Mouse (Mus musculus) heart, postnatal 36 days (tissue): ENCODE measurements around the gene Upf1. TPM values are rescaled to one million over a fixed set of nuclear protein-coding genes. Genes with fewer than 3 reads are reported as not detected.

ENCODE experiments used
- DNase-seq, 2 experiments: peaks; one replicate each; pipeline ENCODE4 v3.0.0; 2021 to 2022
- intact Hi-C: fragments of 180-260 bp; cut with DNase I; formaldehyde crosslinking; loops from one replicate; pipeline ENCODE4 v1.15.1; 2025
- total RNA-seq, 2 experiments: library from RNA; stranded (reverse); gene quantifications; 2 replicates each; pipeline ENCODE4 v1.2.3; 2021

The Upf1 gene
- total RNA-seq = 10 to 100 TPM; 45.4 to 46.0 TPM

DNA sequence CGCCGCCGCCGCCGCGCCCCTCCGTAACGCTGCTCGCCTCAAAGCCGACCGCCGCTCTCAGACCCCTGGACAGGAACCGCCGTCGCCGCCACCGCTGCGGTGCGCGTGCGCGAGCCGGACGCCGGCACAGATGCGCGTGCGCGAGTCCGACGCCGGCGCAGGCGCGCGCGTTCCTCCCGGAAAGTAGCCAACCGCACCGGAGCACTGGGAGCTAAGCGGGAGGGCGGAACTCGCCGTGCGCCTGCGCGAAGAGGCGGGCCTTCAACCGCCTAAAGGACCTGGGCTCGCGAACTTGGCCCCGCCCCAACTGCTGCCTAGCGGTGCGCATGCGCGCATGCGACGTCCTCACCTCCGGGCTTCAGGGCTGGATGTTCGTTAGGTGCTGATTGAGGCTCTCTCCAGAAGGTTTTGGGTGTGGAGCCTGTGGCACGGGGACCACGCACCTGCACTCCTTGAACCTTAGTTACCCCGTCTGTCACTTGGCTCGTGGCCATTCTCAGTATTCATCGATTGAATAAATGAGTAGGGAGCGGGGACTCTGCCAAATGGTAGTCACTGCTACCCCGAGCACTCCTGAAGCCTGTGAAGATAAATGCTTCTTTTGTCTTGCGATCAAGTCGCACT lies at the start of gene Upf1:
Upf1 (minus strand) TSS at position 85 of the 624 bp plus-strand sequence.
- intact Hi-C loops = no loop called here
- DNase-seq = peak; percentile 100

DNA sequence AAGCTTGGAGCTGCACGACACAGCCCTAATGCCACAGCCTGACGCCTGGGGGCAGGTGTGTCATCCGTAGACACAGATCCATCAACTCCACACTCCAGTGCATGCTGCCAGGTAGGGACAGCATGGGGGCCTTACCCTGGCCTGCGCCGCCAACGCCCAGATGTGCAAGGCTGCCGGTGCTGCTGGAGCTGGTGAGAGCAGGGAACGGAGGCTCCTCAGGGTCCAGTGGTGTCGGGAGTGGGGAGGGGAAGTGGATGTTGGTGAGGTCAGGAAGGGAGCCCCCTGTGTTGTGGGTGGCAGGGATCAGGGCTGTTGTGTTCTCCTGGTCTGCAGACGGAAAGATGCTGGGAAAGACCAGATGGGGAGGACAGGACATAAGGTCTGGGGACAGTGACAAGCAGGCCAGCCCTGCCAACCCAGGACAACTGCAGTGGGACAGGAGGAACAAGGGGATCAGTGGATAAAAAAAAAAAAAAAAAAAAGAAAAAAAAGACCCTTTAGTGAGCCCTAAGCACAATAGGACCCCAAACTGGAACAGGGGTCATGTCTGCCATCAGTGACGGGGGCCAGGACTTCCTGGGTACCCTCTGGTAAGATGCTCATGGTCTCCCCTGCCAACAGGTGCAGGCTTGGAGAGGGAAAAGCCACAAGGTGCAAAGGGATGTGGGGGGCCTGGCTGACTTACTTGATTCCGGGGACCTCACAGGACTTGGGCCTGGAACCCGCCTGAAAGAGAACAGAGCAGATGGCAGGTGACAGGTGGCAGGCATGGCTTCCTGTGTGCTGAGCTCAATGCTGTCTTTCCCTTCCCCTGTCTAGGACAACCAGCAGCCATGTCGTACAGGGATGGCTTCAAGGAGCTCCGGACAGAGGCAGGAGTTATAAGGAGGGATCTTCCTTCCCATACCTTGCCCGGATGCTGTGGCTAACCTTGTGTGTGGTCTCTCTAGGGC lies 44.8 kb upstream of the Upf1 start:
- no peak for DNase-seq
- intact Hi-C loops = no loop called here

DNA sequence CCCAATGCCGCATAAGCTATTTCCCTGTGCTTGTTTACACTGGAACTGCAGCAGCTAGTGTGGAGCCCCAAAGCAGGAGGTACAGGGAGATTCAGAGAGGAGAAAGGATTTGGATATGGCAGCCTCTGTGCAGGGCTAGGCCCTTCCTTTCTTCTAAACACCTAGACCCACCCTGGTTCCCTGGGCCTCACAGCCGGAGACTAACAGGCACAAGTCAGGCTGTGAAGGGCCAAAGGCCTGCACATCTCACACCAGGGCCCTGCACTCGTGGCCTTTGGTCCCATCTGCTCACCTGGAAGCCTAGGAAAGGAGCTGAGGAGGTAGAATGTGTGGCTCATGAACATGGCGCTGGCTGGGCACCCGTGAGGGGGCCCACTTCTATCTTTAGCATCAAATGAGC lies 43.1 kb upstream of the Upf1 start:
- intact Hi-C loops = no loop called here
- DNase-seq = no peak

DNA sequence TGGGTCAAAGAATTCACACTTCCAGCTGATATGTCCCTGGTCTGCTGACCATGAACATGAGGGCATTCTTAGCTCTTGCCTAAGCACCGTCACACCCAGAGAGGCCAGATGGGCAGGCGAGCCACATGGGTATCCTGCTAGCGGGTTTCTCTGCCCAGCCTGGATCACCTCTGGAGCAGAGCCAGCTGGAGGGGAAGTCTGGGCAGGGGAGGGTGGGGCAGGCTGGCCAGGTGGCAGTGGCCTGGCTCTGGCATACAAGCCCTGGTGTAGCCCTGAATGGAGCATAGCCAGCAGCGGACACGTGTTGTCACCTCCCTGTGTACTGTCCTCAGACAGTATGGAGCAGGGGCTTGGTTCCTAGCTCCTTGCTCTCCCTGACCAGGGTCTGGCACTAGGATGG lies 42.6 kb upstream of the Upf1 start:
- DNase-seq = peak; percentile 38 to 54
- intact Hi-C loops = no loop called here

DNA sequence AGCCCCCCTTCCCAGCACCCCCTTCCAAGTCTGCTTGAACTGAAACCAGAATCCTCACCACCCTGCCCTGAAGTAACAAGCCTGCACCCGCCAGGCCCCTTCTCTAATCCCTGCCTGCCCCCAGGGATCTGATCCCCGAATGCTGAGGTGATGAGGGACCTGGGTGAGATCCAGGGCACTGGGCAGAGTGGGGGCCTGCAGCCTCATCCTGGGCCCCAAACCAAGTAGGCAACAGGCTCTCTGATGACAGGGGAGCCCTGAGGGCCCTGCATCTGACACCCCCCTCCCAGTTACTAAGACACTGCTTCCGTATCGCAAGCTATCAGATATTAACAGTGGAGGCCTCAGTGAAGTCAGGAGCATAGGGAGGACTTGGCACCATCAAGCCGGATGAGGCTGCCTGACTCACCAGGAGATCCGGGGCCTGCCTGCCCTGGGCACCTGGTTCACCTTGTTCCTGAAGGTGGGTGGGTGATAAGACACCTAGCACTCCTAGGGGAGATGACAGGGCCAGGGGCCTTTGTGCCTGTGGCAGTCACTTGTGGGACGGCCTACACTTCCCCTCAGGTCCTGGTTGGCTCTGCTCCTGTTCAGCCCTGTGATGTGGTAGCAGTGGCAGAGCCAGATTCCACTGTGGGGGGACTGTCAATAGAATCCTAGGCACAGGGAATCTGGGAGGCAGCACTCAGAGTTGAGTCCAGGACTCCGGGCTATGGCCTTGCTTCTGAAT lies 41.4 kb upstream of the Upf1 start:
- DNase-seq = no peak
- intact Hi-C loops = no loop called here

DNA sequence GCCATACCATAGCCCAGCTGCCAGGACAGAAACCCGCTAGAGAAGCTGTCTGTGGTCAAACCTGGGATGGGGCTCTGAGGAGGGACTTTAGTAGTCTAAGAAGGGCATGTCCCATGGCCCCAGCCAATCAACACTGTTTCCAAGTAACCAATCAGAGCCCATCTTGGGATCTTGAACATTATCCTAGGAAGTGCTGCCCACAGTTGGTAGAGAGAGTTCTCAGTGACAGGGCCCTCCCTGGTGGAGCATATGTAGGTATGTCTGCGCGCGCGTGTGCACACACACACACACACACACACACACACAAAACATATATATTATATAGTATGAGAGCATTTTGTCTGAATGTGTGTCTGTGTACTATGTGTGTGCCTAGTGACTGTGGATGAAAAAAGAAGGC lies 40.0 kb upstream of the Upf1 start:
- intact Hi-C loops = no loop called here
- DNase-seq = no peak

DNA sequence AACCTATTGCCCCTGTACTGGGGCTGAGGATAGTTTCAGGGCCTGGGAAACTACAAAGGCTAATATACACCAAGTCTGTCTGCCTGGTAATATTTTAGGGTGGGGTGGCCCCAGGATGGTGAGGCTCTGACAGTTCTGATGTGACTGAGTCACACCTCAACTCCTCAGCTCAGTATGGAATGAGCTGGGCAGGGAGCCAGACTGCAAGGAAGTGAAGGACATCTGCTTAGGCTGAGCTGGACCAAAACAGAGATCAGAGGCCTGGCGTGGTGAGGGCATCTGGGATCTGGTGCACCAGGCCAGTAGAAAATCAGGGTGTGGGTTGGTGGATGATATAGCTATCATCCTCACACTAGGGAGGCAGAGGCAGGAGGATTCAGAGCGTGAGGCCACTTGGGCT lies 36.6 kb upstream of the Upf1 start:
- intact Hi-C loops = loop anchor here (10.0 kb wide), 1 partner anchor 195 kb away; no protein-coding TSS in a partner anchor
- DNase-seq = no peak

DNA sequence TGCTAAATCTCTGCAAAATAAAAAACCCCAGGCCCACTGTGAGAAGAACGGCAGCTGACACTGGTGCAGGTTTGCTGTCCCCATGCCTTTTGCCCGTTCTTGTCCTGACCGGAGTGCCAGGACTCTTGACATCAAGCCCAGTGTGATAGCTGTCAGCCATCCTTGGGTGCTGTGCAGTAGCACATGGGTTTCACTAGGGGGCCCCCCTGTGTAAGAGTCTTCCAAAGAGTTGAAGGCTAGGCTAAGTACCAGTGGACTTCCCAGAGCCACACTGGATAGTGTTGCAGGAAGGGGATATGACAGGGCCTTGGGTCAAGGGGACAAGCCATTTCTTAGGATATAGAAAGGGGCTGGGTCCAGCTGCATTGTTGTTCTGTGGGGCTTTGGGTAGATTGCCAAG lies 30.2 kb upstream of the Upf1 start:
- DNase-seq = peak; percentile 74 to 77
- intact Hi-C loops = loop anchor here (1.0 to 10.0 kb wide), 3 partner anchors 56 to 202 kb away; partner anchors contain the start of gene Crtc1

DNA sequence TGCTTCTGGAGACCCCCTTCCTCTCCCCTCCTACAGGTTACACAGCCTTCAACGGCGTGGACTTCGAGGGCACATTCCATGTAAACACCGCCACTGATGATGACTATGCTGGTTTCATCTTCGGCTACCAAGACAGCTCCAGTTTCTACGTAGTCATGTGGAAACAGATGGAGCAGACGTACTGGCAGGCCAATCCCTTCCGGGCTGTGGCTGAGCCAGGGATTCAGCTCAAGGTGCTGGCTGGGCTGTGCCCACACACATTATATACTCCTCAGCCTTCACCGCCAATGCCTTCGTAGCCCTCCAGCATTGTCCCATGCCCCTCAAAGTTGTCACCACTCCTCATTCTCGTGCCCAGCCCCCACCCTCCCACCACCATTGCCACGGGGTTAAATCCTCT lies 27.0 kb upstream of the Upf1 start:
- intact Hi-C loops = loop anchor here (10.0 kb wide), 1 partner anchor 205 kb away; no protein-coding TSS in a partner anchor
- DNase-seq = no peak

DNA sequence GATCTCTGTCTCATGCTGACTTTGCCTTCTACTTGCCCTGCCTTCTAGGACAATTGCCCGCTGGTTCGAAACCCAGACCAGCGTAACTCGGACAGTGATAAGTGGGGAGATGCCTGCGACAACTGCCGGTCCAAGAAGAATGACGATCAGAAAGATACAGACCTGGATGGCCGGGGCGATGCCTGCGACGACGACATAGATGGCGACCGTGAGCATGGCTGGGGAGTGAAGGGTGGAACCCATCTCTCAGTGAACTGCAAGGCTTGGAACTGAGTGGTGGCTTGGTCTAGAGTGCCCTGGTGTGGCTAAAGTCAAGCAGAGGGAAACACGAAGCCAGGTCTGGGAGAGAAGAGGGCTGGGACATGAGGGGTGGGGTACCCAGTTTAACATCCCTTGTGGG lies 24.0 kb upstream of the Upf1 start:
- intact Hi-C loops = no loop called here
- no peak for DNase-seq

DNA sequence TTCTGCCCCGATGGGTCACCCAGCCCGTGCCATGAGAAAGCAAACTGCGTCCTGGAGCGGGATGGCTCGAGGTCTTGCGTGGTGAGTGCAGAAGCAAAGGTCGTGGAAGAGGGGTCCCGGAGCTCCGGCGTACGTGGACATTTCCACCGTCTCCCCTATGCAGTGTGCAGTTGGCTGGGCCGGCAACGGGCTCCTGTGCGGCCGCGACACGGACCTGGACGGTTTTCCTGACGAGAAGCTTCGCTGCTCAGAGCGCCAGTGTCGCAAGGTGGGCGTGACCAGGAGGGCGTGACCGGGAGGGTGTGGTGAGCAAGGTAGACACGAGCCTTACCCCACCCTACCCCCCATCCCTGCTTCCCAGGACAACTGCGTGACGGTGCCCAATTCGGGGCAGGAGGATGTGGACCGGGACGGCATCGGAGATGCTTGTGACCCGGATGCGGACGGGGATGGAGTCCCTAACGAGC lies 23.2 kb upstream of the Upf1 start:
- intact Hi-C loops = no loop called here

DNA sequence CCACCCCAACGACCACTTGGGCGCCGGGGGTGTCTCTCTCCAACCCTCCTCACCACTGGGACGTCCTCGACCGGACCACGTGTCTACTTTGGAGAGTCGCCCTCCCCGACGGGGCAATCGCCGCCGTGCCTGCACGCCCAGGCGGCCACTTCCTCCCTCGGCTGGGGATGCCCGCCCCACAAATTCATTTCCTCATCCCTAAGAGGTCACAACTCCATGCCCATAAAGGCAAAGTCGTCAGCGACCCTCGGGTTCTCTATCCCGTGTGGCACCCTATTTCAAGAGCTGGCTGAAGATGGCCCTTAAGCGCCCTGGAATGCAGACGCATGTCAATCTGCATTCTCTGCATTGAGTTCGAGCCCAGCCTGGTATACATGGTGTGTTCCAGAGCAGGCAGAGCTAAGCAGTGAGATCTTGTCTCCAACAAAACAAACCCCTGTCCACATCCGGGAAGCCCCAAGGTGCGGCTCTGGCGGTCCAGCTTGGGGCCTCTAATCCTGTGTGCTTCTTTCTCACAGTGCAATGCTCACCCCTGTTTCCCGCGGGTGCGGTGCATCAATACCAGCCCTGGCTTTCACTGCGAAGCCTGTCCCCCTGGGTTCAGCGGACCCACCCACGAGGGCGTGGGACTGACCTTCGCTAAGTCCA lies 22.3 kb upstream of the Upf1 start:
- intact Hi-C loops = no loop called here
- DNase-seq = peak in 1 of 2 experiments; percentile 22

More for the DNA sequence above, 23.2 kb upstream of the Upf1 start:
- DNase-seq = no peak

DNA sequence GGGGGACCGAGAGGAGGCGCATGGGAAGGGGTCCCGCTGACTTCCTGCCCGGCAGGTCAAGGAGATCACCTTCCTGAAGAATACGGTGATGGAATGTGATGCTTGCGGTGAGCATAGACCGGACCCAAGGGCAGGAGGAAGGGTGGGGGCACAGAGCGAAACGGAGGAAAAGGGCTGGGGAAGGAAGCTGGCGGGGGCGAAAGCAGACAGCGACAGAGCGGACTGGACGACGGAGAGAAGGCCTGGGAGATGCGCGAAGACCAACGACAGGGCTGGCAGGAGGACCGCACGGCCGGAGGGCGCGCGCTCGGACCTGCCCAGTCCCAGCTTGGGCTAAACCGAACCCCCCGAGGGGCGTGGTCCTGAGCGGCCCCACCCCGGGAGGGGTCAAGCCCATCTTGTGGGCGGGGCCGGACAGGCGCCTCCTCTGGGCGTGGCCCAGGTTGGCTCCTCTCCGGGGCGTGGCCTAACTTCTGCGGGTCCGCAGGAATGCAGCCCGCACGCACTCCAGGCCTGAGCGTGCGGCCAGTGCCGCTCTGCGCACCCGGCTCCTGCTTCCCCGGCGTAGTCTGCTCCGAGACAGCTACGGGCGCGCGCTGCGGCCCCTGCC lies 21.3 kb upstream of the Upf1 start:
- DNase-seq = peak; percentile 67 to 74
- intact Hi-C loops = no loop called here

DNA sequence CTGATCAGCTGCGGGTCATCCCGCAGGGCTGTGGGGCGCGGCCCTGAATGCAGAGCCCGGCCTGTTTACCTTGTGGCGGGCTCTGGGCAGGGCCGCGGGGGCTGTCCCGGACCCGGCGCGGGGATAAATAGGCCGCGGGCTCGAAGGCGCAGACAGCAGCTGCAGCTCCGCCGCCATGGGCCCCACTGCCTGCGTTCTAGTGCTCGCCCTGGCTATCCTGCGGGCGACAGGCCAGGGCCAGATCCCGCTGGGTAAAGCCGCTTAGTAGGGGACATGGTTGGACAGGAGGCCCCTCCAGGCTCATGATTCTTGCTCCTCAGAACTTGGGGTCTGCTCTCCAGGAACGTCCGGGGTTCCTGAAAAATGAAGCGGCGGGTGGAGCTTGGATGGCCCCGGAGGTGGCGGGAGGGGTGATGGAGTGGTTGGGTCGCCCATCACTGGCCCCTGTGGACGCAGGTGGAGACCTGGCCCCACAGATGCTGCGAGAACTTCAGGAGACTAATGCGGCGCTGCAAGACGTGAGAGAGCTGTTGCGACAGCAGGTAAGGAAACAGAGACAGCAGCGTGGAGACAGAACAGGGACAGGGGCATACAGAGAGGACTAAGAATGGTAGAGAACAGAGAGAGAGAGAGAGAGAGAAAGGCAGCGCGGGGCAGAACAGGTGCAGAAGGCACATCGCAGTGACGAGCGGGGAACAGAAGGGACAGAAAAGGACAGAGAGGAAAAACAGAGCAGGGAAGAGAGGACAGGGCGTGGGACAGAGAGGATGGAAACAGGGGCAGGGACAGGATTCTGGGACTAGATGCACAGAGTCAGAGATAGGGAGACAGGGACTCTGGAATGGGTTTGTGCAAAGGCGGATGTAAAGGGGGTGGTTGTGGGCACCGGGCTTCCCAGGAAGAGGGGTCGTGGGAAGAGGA lies 20.6 kb upstream of the Upf1 start, which contains the start of gene Comp:
Comp (plus strand) TSS at position 162 of the 921 bp plus-strand sequence.
- no peak for DNase-seq
- intact Hi-C loops = no loop called here

DNA sequence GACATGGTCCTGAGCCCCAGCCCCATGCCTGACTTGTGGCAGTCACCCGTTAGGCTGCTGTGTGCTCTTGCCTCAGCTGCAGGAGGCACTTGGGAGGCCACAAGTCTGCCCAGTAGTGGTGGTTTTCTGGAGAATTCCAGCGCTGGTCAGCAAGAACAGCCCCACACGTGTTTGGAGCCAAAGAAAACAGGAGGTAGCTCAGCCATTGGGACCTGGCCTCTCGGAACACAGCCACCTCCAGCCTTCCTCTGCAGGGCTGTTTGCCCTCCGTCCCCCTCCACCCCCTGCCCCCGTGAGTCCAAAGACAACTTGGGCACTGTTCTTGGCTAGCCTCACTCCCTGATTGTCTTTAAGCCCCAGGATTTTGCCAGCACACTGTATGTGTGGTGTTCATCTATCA lies 18.9 kb upstream of the Upf1 start:
- DNase-seq = no peak
- intact Hi-C loops = no loop called here

DNA sequence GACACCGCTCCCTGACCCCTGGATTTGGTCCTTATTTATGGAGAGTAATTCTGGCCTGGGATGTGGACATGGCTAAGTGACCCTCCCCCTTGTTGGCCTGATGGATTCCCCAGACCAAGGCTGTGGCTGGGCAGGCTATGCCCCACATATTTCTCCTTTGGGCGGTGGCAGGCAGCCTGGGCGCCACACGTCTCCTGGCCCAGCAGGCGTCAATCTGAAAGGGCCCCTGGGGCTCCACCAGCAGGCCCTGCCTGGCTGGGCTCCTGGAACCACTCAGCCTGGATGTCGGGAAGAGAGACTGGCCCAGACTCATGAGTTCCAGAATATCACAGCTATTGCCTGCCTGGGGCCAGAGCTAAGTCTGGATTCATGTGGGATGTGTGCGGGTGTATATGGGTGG lies 17.4 kb upstream of the Upf1 start:
- no peak for DNase-seq
- intact Hi-C loops = no loop called here

DNA sequence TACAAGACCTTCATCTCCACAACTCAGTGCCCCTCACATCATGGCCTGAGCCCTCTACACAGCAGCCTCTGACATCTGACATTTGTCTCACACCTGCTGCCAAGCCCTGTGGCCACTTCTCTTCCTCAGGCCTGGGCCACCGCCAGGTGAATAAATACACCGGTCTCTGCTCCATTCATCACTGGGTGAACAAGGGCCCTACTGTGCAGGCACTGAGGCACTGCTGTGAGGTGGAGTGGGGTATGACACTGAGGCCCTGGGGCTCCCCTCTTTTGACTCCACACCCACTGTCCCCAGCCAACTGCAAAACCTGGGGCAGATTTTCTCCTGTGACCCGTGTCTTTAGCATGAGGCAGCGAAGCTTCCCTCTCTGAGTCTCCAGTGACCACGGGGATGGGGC lies 13.5 kb upstream of the Upf1 start:
- intact Hi-C loops = no loop called here
- DNase-seq = no peak

DNA sequence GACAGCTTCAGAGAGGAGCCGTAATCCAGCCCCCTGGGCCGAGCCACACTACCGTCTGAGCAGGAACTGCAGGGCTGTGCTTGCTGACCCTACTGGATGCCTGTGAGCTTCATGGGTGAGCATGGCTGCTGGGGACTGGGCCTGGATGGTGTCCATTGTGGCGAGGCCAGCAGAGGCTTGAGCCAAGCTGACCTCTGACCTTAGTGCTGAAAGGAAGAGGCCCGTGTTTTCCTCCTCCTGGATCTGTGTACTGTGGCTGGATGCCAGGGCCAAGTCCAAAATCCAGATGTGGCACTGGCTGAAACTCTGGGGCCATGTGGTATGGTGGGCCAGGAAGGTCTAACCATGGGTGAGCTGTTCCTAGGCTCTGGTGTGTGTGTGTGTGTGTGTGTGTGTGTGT lies 11.0 kb upstream of the Upf1 start:
- peak in 1 of 2 experiments; percentile 59 for DNase-seq
- intact Hi-C loops = no loop called here

DNA sequence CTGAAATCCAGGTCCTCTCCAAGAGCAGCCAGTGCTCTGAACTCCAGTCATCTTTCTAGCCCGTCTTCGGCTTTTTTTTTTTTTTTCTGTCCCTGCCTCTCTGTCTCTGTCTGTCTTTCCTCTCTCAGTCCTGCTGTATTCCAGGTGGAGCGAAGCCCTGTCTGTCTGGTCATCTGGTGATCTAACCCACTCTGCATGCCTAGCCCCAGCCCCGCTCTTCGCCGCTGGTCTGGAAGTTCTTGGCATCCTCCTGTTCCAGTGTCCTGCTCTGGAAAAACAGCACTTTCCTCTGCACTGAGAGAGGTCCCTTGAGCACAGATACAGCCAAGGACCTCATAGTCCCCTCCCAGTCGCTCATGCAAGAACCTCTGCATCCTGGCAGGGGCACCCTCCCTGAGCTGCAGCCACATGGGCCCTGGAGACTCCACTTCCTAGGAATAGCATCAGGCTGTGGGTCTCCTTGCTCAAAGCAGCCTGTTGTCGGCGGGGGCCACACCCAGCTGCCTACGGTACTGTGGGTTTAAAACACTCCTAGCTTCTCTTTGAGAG lies 8.5 kb upstream of the Upf1 start:
- intact Hi-C loops = no loop called here
- no peak for DNase-seq
